Mouse (Mus musculus) midbrain, embryonic 13.5 days (tissue): ENCODE data around the gene Nprl3. TPM values are rescaled to one million over a fixed set of nuclear protein-coding genes. Genes with fewer than 3 reads are reported as not detected.
"Not testable (repeated sequence)": the region's sequence is repeated elsewhere in the genome, so short reads cannot be mapped to it uniquely, and the experiment has no call there.

Experiments
- ATAC-seq: fragments of 200-750 bp; cut with Nextera tagmentation; 2 replicates; pipeline ENCODE4 v1.8.0; 2017; ENCODE audit warnings: mild to moderate bottlenecking, moderate TSS enrichment, moderate library complexity
- H3K27ac ChIP-seq: fragments of 300-500 bp; sonication (generic); 2 replicates; pipeline ENCODE4 v1.5.1; 2015; ENCODE audit warnings: inconsistent platforms, mild to moderate bottlenecking, moderate library complexity
- H3K27me3 ChIP-seq: fragments of 300-500 bp; sonication (generic); 2 replicates; pipeline ENCODE4 v1.6.1; 2015; ENCODE audit warnings: mild to moderate bottlenecking, inconsistent platforms
- H3K36me3 ChIP-seq: fragments of 300-500 bp; sonication (generic); 2 replicates; pipeline ENCODE4 v1.6.1; 2015; ENCODE audit warnings: mild to moderate bottlenecking, inconsistent platforms
- H3K4me1 ChIP-seq: fragments of 300-500 bp; sonication (generic); replicated peaks from 2 replicates; pipeline ENCODE4 v1.6.1; 2015; ENCODE audit warnings: inconsistent platforms
- H3K4me2 ChIP-seq: fragments of 300-500 bp; sonication (generic); replicated peaks from 2 replicates; pipeline ENCODE4 v1.6.1; 2015; ENCODE audit warnings: moderate library complexity, mild to moderate bottlenecking, inconsistent platforms
- H3K4me3 ChIP-seq: fragments of 300-500 bp; sonication (generic); replicated peaks from 2 replicates; pipeline ENCODE4 v1.5.1; 2015; ENCODE audit warnings: mild to moderate bottlenecking, inconsistent platforms
- H3K9ac ChIP-seq: fragments of 300-500 bp; sonication (generic); replicated peaks from 2 replicates; pipeline ENCODE4 v1.6.1; 2015; ENCODE audit warnings: mild to moderate bottlenecking, inconsistent platforms
- H3K9me3 ChIP-seq: fragments of 300-500 bp; sonication (generic); 2 replicates; pipeline ENCODE4 v1.6.1; 2016; ENCODE audit warnings: mild to moderate bottlenecking, inconsistent platforms
- WGBS: fragments of 180-500 bp; shearing (Covaris S2); methylation state at CpG from one replicate; pipeline ENCODE4 v1.1.7; 2015; 5-methylcytosine and 5-hydroxymethylcytosine counted together
- polyA plus RNA-seq: library from polyadenylated mRNA; unstranded; fragments of >200 nt; fragmentation: Nextera tagmentation; extraction: Ambion mirVana; gene quantifications from 2 replicates; pipeline ENCODE4 v1.2.1, GENCODE M21; 2015

Gene Nprl3
- polyA plus RNA-seq, 1 experiment from 2014 or later, result 46.5 TPM

DNA sequence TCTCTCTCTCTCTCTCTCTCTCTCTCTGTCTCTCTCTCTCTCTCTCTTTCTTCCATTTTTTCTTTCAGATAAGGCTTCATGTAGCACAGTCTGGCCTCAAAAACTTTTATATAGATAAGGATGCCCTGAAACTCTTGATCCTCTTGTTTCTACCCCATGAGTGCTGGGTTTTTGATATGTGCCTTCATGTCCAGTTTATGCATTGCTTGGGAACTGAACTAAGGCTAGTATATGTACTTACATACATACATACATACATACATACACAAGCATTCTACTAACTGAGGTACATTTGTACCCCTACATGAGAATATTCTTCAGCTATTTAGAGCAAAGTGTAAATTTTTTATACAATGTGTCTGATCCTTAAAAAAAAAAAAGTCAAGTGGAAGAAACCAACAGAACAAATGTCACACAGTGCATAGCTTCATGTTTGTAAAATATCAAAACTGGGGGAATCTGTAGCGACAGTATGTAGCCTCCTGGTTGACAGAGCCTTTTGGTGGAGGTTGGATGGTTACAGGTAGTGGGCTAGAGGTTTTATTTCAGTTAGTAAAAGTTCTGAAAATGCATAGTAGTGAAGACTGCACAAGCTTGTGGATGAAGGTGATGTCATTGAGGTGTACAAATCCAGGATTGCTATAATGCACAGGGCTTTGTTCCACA is 30.5 kb upstream of the Nprl3 start:
- Histone ChIP-seq H3K27ac (no peak overlapping the region), H3K27me3 (peaks cover 13% of the 10 kb centered on the region), H3K4me3 (no peak overlapping the region), H3K9ac (no peak overlapping the region), H3K9me3 (no peaks in the 10 kb centered on the region), H3K4me1 (no peaks in the 10 kb centered on the region), H3K4me2 (no peak overlapping the region), H3K36me3 (no peaks in the 10 kb centered on the region)
- 94% methylated on average over 1 of the region's 1 CpGs for WGBS
- ATAC-seq, result no peak

DNA sequence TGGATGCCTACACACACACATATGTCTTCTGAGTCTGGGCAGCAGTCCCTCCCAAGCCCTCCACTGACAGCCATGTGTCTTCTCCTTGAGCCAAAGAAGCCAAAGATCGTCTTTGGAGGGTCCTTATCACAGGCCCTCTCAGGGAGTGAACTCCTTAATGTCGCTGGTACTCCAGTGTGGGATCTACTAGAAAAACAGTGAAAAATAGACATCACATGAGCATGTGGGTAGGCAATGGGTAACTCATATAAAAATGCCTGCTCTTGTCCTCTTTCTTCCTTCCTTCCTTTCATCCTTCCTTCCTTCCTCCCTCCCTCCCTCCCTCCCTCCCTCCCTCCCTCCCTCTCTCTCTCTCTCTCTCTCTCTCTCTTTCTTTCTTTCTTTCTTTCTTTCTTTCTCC is 29.9 kb upstream of the Nprl3 start:
- not testable (repeated sequence) for H3K4me2 ChIP-seq, H3K9me3 ChIP-seq, H3K4me1 ChIP-seq, H3K9ac ChIP-seq, H3K27ac ChIP-seq, H3K36me3 ChIP-seq, H3K4me3 ChIP-seq, ATAC-seq
- 50% methylated on average over 2 of the region's 2 CpGs for whole genome bisulfite sequencing
- peaks cover 13% of the 10 kb centered on the region for H3K27me3 ChIP-seq

DNA sequence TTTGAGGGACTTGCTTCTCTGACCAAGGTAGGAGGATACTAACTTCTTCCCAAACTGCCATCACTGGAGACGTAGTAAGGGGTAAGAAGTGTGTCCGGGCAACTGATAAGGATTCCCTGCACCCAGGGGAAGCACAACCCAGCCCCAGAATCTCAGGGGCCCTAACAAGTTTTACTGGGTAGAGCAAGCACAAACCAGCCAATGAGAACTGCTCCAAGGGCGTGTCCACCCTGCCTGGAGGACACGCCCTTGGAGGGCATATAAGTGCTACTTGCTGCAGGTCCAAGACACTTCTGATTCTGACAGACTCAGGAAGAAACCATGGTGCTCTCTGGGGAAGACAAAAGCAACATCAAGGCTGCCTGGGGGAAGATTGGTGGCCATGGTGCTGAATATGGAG is 28.7 kb upstream of the Nprl3 start, which contains the start of gene Hba-a2:
Hba-a2 (plus strand) TSS at position 287 of the 400 bp plus-strand sequence.
- not testable (repeated sequence) for H3K4me3 ChIP-seq, H3K36me3 ChIP-seq, H3K4me1 ChIP-seq, H3K27ac ChIP-seq, H3K9ac ChIP-seq, H3K27me3 ChIP-seq, ATAC-seq, H3K9me3 ChIP-seq, H3K4me2 ChIP-seq
- WGBS, result no CpG with 5 or more reads among the region's 4 CpGs

DNA sequence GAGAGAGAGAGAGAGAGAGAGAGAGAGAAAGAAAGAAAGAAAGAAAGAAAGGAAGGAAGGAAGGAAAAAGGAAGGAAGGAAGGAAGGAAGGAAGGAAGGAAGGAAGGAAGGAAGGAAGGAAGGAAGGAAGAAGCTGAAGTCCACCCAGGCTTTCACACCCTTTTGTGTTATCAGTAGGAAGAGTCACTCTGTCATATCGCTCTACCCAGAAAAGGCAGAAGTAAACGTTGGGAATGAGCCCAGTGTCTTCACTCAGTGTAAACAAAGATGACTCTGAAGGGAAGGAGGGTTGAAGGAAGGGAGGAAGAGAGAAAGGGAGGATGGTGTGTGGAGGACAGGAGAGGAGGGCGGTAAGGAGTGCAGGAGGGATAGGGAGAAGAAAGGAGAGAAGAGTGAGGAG is 26.0 kb upstream of the Nprl3 start:
- not testable (repeated sequence) for ATAC-seq, H3K27me3 ChIP-seq, H3K9ac ChIP-seq, H3K9me3 ChIP-seq, H3K4me1 ChIP-seq, H3K4me2 ChIP-seq, H3K36me3 ChIP-seq, H3K27ac ChIP-seq, H3K4me3 ChIP-seq
- WGBS, result 64% methylated on average over 3 of the region's 3 CpGs

DNA sequence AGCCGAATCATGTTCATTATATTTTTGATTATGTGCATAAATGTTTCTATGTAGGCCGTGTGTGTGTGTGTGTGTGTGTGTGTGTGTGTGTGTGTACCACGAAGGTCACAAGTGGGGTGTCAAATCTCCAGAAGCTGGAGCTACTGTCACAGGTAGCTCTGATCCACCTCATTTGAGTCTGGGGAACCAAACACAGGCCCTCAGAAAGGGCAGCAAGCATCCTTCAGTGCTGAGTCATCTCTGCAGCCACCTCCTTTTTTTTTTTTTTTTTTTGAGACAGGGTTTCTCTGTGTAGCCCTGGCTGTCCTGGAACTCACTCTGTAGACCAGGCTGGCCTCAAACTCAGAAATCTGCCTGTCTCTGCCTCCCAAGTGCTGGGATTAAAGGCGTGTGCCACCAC is 25.3 kb upstream of the Nprl3 start:
- H3K4me3 ChIP-seq, ATAC-seq, H3K4me1 ChIP-seq, H3K9me3 ChIP-seq, H3K9ac ChIP-seq, H3K27me3 ChIP-seq, H3K4me2 ChIP-seq, H3K27ac ChIP-seq, H3K36me3 ChIP-seq: not testable (repeated sequence)
- WGBS, result 81% methylated on average over 4 of the region's 4 CpGs

DNA sequence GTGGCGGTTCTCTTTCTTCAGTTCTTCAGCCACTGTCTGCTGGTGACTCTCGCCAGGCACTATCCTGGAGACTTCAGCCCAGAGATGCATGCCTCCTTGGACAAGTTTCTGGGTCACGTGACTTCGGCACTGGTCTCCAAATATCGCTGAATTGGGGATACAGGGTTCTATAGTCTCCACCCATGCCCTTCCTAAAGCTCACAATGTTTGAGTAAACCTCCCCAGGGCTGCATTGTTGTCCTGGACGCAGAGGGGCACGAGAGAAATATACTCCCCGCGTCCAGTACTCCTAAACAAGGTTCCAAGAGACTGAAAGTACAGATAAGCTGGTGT is 20.0 kb upstream of the Nprl3 start:
- WGBS, result 75% methylated on average over 9 of the region's 9 CpGs
- Histone ChIP-seq H3K4me3 (no peak overlapping the region), H3K9ac (no peak overlapping the region), H3K4me1 (no peaks in the 10 kb centered on the region), H3K9me3 (no peaks in the 10 kb centered on the region), H3K27ac (no peak overlapping the region), H3K36me3 (no peaks in the 10 kb centered on the region), H3K27me3 (peaks cover 8% of the 10 kb centered on the region; the same call in 1 of the 2 replicates), H3K4me2 (no peak overlapping the region)
- no peak for ATAC-seq

DNA sequence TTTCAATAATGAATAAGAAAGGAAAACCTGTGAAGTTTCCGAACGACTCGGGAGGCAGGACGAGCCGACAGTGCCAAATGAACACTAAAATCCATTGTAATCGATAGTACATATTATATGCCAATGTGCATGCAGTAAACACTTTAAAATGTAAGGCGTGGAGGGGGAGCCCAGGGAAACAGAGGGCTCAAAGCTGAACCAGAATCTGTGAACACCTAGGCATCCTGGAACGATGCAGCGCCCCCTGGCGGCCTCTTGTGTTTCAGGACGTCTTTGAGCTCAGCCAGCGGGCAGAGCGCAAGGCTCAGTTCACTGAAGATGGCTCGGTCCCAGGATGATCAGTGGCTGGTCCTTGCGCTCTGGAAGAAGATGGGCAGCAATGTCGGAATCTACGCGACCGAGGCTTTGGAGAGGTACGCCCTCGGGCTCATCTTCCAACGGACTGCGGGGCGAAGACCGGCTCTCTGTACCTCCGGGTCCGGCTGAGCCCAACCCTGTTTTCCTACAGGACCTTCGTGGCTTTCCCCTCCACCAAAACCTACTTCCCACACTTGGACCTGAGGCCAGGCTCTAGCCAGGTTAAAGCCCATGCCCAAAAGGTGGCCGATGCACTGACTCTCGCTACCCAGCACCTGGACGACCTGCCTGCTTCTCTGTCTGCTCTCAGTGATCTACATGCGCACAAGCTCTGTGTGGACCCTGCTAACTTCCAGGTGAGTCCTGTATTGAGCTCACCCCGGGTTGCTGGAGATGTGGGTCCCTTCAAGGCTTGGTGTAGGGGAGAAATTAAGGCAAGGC is 19.4 kb upstream of the Nprl3 start, which contains the start of gene Hbq1b:
Hbq1b (plus strand) TSS at position 271 of the 798 bp plus-strand sequence.
- not testable (repeated sequence) for H3K36me3 ChIP-seq, H3K27me3 ChIP-seq, H3K4me1 ChIP-seq, H3K9me3 ChIP-seq, H3K27ac ChIP-seq
- WGBS, result 22% methylated on average over 30 of the region's 33 CpGs
- H3K4me2 ChIP-seq, result peak within 1 kb of the TSS; percentile 52
- 0 out of 2 replicates have a peak within 1 kb of the TSS, but pooled peaks have one; percentile 52 for H3K9ac ChIP-seq
- H3K4me3 ChIP-seq, result peak within 1 kb of the TSS; percentile 31; the same call in 1 of the 2 replicates
- peak; percentile 80 for ATAC-seq

DNA sequence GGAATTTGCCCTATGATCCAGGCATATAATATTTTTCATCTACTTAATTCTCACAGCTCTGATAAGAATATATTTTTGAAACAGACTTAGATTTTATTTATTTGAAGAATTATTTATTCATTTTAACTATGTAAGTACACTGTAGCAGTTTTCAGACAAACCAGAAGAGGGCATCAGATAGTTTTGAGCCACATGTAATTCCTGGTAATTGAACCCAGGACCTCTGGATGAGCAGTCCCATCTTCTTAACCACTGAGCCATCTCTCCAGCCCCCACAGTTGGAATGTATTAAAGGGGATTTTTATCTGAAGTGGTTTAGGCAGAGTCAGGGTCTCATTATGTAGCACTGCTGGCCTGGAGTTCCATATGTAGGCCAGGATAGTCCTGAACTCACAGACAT is 18.4 kb upstream of the Nprl3 start:
- H3K4me1 ChIP-seq, ATAC-seq, H3K4me3 ChIP-seq, H3K36me3 ChIP-seq, H3K4me2 ChIP-seq, H3K27me3 ChIP-seq, H3K9ac ChIP-seq, H3K27ac ChIP-seq, H3K9me3 ChIP-seq: not testable (repeated sequence)

DNA sequence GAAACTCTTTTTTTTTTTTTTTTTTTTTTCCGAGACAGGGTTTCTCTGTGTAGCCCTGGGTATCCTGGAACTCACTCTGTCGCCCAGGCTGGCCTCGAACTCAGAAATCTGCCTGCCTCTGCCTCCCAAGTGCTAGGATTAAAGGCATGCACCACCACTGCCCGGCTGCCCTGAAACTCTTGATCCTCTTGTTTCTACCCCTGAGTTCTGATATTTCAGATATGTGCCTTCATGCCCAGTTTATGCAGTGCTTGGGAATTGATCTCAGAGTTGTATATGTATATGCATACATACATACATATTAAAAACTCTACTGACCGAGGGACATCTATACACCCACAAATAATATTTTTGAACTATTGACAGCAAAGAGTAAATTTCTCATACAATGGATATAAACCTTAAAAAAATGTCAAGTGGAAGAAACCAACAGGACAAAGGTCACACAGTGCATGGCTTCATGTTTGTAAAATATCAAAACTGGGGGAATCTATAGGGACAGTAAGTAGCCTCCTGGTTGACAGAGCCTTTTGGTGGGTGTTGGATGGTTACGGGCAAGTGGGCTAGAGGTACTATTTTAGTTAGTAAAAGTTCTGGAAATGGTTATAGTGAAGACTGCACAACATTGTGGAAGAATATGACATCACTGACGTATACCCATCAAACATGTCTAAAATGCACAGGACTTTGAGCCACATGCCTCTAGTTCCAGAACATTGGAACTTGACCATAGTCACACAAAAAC is 17.7 kb upstream of the Nprl3 start:
- no peak for ATAC-seq
- 81% methylated on average over 7 of the region's 7 CpGs for WGBS
- no peaks in the 10 kb centered on the region for H3K4me1 ChIP-seq

DNA sequence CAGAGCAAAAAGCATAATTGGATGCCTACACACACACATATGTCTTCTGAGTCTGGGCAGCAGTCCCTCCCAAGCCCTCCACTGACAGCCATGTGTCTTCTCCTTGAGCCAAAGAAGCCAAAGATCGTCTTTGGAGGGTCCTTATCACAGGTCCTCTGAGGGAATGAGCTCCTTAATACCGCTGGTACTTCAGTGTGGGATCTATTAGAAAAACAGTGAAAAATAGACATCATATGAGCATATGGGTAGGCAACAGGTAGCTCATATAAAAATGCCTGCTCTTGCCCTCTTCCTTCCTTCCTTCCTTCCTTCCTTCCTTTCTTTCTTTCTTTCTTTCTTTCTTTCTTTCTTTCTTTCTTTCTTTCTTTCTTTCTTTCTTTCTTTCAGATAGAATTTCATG is 17.1 kb upstream of the Nprl3 start:
- not testable (repeated sequence) for H3K27ac ChIP-seq, H3K4me1 ChIP-seq, H3K9ac ChIP-seq, ATAC-seq, H3K4me3 ChIP-seq, H3K27me3 ChIP-seq, H3K36me3 ChIP-seq, H3K9me3 ChIP-seq, H3K4me2 ChIP-seq
- WGBS, result 79% methylated on average over 2 of the region's 2 CpGs

More for the DNA sequence above, 17.7 kb upstream of the Nprl3 start:
- Histone ChIP-seq H3K27ac (no peak overlapping the region), H3K4me3 (no peak overlapping the region), H3K4me2 (no peak overlapping the region), H3K9me3 (no peaks in the 10 kb centered on the region), H3K36me3 (no peaks in the 10 kb centered on the region), H3K27me3 (peaks cover 8% of the 10 kb centered on the region; the same call in 1 of the 2 replicates), H3K9ac (no peak overlapping the region)

DNA sequence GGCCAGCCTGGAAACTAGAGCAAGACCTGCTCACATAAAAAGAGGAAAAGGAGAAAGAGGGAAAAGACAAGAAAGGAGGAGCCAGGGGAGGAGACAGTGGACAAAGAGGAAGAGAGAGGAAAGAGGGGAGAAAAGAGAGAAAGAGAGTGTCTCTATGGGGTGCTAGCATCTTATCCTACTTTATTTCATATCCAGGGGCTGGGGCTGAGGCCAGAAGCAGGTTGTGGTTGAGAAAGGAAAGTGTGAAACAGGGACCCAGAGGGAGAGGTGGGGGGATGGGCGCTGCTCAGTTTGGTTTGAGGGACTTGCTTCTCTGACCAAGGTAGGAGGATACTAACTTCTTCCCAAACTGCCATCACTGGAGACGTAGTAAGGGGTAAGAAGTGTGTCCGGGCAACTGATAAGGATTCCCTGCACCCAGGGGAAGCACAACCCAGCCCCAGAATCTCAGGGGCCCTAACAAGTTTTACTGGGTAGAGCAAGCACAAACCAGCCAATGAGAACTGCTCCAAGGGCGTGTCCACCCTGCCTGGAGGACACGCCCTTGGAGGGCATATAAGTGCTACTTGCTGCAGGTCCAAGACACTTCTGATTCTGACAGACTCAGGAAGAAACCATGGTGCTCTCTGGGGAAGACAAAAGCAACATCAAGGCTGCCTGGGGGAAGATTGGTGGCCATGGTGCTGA is 15.7 kb upstream of the Nprl3 start, which contains the start of gene Hba-a1:
Hba-a1 (plus strand) TSS at position 421 of the 687 bp plus-strand sequence.
- not testable (repeated sequence) for H3K27ac ChIP-seq, H3K4me3 ChIP-seq, H3K9ac ChIP-seq, H3K36me3 ChIP-seq, H3K9me3 ChIP-seq, H3K4me1 ChIP-seq, H3K27me3 ChIP-seq, H3K4me2 ChIP-seq, ATAC-seq
- WGBS, result 58% methylated on average over 1 of the region's 5 CpGs
